Mouse (Mus musculus) T-helper 17 cell (primary cell): ENCODE data around the gene Zfp978.
"Not testable (repeated sequence)": the region's sequence is repeated elsewhere in the genome, so short reads cannot be mapped to it uniquely, and the experiment has no call there.

ENCODE experiments used
- in situ Hi-C, 2 experiments: fragments of 300-600 bp; cut with MboI, MseI; formaldehyde crosslinking; loops; 1 replicate in 1 of 2; 2 replicates in 1 of 2; pipeline ENCODE4 v1.15.1; 2025; ENCODE audit warnings: high pct_unique_total_duplicates in 2 of 2

Gene Zfp978

GRCm38 (mm10) chr4:147403931-147404913 lies 43.1 kb downstream of the Zfp978 start:
- in situ Hi-C loops: loop anchor here (10.0 kb wide), 2 partner anchors 769 to 1719 kb away; no protein-coding TSS in a partner anchor

GRCm38 (mm10) chr4:147406735-147407462 lies 45.8 kb downstream of the Zfp978 start:
- in situ Hi-C loops: loop anchor here (10.0 kb wide), 2 partner anchors 772 to 1722 kb away; no protein-coding TSS in a partner anchor

- in situ Hi-C loops: loop anchor here (10.0 kb wide), 2 partner anchors 773 to 1723 kb away; no protein-coding TSS in a partner anchor
Observed at GRCm38 (mm10) chr4:147407463-147407822, 46.3 kb downstream of the Zfp978 start.

GRCm38 (mm10) chr4:147416365-147416764 lies 55.3 kb downstream of the Zfp978 start:
- in situ Hi-C loops: not testable (repeated sequence)

- in situ Hi-C loops: no loop called here
Observed at GRCm38 (mm10) chr4:147417157-147417778, 56.2 kb downstream of the Zfp978 start.

GRCm38 (mm10) chr4:147417921-147418320 lies 56.8 kb downstream of the Zfp978 start:
- in situ Hi-C loops: no loop called here

- in situ Hi-C loops: not testable (repeated sequence)
Observed at GRCm38 (mm10) chr4:147418333-147418732, 57.2 kb downstream of the Zfp978 start.

- in situ Hi-C loops: not testable (repeated sequence)
Observed at GRCm38 (mm10) chr4:147419190-147419589, 58.1 kb downstream of the Zfp978 start.

- in situ Hi-C loops: loop anchor here in 1 of 2 experiments (10.0 kb wide), 1 partner anchor 615 kb away; no protein-coding TSS in a partner anchor
Observed at GRCm38 (mm10) chr4:147419756-147420590, 58.9 kb downstream of the Zfp978 start.

GRCm38 (mm10) chr4:147420794-147421193 lies 59.7 kb downstream of the Zfp978 start:
- in situ Hi-C loops: loop anchor here in 1 of 2 experiments (10.0 kb wide), 1 partner anchor 616 kb away; no protein-coding TSS in a partner anchor

GRCm38 (mm10) chr4:147421316-147421715 lies 60.2 kb downstream of the Zfp978 start:
- in situ Hi-C loops: loop anchor here in 1 of 2 experiments (10.0 kb wide), 1 partner anchor 617 kb away; no protein-coding TSS in a partner anchor

- in situ Hi-C loops: loop anchor here in 1 of 2 experiments (10.0 kb wide), 1 partner anchor 618 kb away; no protein-coding TSS in a partner anchor
Observed at GRCm38 (mm10) chr4:147423140-147423539, 62.0 kb downstream of the Zfp978 start.

- in situ Hi-C loops: loop anchor here in 1 of 2 experiments (10.0 kb wide), 1 partner anchor 619 kb away; no protein-coding TSS in a partner anchor
Observed at GRCm38 (mm10) chr4:147423641-147424298, 62.7 kb downstream of the Zfp978 start.

GRCm38 (mm10) chr4:147424404-147424803 lies 63.3 kb downstream of the Zfp978 start:
- in situ Hi-C loops: loop anchor here in 1 of 2 experiments (10.0 kb wide), 1 partner anchor 620 kb away; no protein-coding TSS in a partner anchor

- in situ Hi-C loops: loop anchor here (10.0 to 25.0 kb wide), 2 partner anchors 621 to 1538 kb away; no protein-coding TSS in a partner anchor
Observed at GRCm38 (mm10) chr4:147425615-147426347, 64.7 kb downstream of the Zfp978 start.

- in situ Hi-C loops: loop anchor here (5.0 to 25.0 kb wide), 2 partner anchors 308 to 1543 kb away; no protein-coding TSS in a partner anchor
Observed at GRCm38 (mm10) chr4:147430651-147431050, 69.5 kb downstream of the Zfp978 start.

GRCm38 (mm10) chr4:147431696-147432442 lies 70.8 kb downstream of the Zfp978 start:
- in situ Hi-C loops: loop anchor here (5.0 to 25.0 kb wide), 2 partner anchors 310 to 1545 kb away; no protein-coding TSS in a partner anchor

- in situ Hi-C loops: loop anchor here (5.0 to 25.0 kb wide), 2 partner anchors 310 to 1545 kb away; no protein-coding TSS in a partner anchor
Observed at GRCm38 (mm10) chr4:147432443-147432790, 71.3 kb downstream of the Zfp978 start.
